Mouse (Mus musculus): ENCODE results near the gene Rbfox1. TPM values are rescaled to one million over a fixed set of nuclear protein-coding genes. Genes with fewer than 3 reads are reported as not detected.

The Rbfox1 gene
- total RNA-seq, 2 experiments from 2014 or later, result not detected

DNA sequence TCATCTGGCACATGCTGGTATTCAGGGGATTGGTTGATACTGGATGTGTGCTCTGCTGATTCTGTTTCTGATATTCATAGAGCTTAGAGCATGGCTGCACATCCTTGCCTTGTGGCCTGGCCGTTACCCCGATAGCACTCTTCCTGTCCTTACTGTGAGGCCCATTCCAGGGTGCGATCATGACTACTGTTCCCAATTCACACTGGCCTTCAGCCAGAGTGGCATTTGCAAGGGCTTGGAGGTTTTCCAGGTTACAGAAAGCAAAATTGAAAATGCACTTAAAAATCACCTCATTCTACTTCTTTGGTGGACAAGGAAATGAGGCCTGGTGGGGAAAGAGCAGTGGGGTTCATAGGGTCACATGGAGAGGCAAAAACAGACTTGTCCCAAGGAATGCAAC lies 906.1 kb downstream of the Rbfox1 start:
- no peak for ATAC-seq (ENCODE audit: poor library complexity, severe bottlenecking)

DNA sequence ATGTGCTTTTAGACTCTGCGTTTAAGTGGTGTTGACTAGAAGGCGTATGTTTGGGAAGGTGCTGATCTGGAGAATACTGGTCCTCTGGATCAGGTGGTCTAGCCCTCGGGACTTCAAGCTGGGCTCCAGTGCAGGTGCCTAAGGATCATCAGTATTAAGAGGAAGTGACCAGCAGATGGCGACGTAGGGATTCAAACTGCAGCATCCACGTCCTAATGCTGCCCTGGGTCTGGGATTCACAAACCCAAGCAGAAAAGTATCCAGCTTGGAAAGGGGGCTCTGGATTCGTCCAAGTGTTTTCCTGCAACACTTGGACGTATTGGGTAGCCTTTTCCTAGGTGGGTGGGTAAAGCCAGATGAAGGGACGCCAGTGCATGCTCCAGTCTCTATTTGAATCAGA lies 906.5 kb downstream of the Rbfox1 start:
- ATAC-seq (ENCODE audit: poor library complexity, severe bottlenecking), result no peak

DNA sequence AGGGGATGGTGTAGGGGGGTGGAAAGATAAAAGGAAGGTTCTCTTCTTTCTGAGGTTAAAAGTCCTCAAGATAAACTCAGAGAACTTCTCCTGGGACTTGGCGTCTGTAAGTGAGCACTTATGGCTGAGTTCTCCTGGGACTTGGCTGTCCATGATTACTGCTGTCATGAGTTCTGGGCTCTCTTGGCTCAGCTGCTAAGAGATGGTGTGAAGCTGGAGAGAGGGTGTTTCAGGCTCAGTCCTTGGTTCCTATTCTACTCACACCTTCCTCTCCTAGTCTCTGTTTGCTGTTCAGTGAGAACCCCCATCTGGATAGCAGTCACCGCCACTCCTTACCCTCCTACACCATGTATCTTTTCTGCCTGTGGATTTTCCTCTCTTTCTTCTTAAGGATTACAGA lies 921.1 kb downstream of the Rbfox1 start:
- ATAC-seq (ENCODE audit: poor library complexity, severe bottlenecking), result no peak

DNA sequence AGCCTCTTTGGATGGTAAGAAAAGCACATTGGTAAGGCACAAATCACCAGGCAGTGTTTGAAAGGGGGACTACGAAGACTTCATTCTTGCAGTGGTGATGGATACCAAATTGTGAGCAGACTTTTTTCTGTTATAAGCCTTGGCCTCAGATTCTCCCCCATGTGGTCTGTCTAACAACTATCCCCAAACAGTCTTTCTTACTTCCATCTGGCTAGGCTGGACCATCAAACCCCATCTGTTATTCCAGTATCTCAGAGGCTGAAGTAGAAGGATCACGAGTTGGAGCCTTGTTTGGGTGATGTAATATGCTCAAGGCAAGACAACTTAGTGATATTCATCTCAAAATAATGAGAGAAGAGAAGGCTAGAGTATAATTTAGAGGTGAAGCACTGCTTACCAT lies 922.7 kb downstream of the Rbfox1 start:
- no peak for ATAC-seq (ENCODE audit: poor library complexity, severe bottlenecking)

DNA sequence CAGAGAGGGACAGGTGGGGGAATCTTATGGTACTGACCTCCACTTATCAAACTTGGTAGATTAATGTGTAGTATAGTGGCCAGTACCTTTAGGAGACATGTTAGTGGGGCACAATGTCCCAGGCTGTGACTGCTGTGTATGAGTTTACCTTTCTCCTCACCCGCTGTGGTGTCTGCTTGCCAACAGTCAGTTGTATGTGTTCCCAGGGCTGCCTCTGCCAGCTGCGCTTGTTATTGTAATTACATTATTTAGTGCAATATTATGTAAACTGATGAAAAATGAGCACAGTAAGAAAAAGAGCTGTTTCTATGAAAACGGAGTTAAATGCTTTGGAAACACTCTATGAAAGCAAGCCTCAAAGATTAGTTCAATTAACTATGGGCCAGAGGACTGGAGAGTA lies 928.7 kb downstream of the Rbfox1 start:
- ATAC-seq (ENCODE audit: poor library complexity, severe bottlenecking), result no peak

DNA sequence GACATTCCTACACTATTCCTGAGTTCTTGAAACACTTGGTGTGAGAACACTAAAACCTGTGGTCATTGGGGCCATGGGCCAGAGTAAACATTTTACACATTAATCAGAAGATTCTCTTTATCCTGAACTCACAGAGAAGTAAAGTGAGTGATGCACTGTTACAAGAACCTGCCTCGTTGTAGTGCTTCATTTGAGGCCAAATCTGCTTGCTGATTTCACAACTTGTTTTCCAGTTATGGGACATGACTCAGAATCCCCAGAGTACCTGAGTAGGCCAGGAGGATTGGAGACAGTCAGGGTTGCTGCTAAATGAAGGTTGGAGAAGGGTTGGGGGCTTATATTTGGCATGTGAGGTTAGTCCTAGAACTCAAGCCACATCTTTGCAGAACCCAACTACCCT lies 936.6 kb downstream of the Rbfox1 start:
- ATAC-seq (ENCODE audit: poor library complexity, severe bottlenecking), result no peak

DNA sequence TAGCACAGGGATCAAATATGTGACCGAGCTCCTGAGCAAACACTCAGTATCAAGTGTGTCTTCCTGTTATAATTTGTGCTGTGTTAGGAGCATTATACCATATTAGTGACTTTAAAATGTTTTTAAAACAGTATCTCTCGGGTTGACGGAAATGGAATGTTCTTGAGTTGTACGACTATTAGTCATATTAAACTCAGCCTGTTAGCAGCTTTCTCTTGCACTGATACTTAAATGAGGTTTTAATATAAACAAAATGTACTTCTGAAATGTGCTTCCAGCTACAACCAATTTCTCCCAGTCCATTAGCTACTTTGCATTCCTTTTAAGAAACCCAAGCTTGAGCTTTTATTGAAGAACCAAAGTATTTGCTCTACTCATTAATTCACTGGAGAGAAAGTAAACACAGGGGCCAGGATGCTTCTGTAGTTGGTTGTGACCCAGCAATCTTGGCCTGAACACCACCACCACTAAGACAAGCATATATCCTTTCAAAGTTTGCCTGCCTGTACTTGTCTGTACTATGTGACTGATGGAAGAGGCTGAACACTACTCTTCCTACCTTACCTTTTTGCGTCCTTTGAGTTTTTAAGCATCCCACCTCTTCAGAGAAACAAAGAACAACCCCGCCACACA lies 944.9 kb downstream of the Rbfox1 start:
- no peak for ATAC-seq (ENCODE audit: poor library complexity, severe bottlenecking)

DNA sequence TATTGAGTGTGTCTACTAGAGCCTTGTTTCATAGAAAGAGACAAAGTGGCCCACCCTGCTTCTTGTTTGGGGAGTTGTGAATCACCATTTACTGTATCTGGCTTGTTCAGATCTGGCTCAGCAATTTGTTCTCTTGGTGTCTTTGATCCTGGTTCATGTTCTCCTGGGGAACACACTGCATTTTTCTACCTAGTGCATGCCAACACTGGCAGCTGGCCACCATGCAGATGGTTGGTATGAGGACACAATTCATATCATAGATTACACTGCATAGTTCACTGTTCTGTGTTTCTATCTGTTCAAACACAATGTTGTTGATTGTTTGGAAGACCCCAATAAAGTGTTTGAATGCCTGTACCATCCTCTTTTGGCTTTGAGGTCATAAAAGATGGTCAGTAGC lies 948.3 kb downstream of the Rbfox1 start:
- no peak for ATAC-seq (ENCODE audit: poor library complexity, severe bottlenecking)

DNA sequence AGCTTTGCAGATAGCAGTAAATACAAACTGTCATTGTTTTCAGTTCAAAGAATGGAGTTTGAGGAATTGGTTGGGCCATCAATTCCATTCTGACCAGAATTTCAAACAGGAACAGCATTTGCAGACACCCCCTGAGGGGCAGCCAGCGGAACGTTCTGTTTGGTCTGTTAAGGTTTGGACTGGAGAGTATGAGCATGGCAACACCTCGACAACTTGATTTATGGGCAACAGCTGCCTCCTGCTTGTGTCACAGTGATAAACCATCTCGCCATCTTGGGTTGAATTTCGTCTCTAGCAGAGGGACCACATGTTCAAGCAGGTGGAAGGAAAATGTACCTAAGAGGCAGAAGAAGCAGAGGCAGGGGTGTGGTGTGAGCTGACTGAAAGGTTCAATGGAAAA lies 949.9 kb downstream of the Rbfox1 start:
- ATAC-seq (ENCODE audit: poor library complexity, severe bottlenecking), result no peak

DNA sequence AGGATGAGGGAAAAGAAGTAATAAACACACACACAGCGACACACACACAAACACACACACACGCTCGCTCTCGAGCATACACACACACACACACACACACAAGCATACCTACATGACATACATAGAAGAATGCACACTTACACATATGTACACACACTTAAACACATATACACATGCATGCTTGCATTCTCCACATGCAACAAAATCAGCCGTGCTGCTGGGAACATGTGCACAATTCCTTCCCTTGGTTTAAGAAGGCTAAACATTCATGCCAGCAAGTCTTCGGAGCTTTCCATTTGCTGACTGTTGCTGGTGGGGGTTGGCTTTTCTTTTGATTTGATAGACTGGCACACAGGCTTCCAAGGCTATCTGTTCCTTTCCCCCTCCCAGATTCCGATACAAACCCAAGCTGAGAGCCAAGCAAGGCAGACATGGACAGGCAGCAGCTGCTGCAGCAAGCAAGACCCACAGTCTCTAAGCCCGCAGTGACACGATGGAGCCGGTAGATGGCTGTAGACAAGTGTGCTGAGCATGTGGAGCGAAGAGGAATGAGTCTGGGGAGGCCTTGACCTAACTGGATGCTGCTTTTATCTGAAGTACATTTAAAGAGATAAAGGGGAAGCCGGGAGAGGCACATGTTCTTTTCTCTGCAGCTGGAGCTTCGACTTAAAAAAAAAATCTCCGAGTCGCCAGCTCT lies 954.3 kb downstream of the Rbfox1 start:
- ATAC-seq (ENCODE audit: poor library complexity, severe bottlenecking), result no peak

DNA sequence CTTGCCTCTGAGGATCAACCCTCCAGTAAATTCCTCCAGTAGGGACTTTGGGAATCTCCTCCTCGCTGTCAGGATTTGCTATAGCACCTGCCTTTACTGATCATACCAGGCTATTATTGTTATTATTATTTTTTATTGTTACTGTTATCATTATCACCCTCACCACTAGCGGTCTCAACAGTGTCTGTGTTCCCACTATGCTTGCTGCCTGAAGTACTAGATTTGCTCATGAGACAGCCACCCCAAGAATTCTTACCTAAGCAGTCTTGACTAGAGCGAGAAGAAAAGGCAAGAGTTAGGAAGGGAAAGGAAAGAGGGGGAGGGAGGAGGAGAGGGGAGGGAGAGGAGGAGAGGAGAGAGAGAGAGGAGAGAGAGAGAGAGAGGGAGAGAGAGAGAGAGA lies 954.9 kb downstream of the Rbfox1 start:
- ATAC-seq (ENCODE audit: poor library complexity, severe bottlenecking), result no peak

DNA sequence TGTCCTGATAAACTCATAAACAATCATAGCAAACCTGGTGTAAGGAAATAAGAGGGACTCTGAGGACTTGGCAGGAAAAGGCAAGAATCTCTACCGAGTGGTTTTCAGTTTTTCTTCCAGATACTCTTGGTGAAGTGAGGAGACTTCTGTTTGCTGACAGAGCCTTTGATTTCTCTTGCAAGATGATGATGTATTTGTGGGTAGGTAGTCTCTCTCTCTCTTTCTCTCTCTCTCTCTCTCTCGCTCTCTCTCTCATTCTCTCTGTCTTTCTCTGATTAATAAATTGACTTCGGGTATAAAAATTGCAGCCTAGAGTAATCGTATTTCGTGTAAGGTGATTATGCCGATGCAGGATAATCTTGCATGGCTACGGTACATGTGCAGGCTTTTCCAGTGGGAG lies 955.3 kb downstream of the Rbfox1 start:
- ATAC-seq (ENCODE audit: poor library complexity, severe bottlenecking), result no peak

DNA sequence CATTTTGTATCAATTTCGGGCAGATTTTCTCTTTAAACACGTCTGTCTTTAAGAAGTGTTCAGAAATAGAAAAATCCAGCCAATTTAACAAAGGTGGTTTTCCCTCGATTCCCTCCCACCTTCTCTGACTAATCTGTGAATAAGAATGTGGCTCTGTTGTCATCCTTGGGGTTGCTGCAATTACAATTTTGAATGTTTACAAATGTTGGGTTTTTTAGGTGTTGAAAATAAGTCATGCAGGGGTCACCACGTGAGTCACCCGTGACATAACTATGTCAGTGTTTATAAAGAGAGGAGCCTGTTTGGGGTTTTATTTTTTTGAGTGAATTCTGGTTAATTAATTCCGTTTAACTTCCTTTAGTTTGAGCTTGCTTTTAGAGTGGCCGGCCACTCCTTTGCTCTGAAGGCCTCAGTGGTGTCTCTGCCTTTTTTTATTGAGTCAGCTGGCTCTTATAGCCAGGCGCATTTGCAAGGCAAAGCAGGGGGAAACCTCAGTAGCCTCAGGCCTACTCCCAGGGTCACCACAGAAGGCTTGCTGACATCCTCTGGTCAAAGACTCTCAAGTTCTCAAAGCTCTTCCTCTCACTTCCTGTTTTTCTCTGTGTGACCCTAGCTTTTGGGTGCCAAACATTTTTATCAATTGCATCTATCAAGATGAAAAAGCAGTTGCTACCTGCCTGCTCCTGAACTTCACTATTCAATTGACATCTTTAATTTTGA lies 957.1 kb downstream of the Rbfox1 start:
- ATAC-seq (ENCODE audit: poor library complexity, severe bottlenecking), result no peak

DNA sequence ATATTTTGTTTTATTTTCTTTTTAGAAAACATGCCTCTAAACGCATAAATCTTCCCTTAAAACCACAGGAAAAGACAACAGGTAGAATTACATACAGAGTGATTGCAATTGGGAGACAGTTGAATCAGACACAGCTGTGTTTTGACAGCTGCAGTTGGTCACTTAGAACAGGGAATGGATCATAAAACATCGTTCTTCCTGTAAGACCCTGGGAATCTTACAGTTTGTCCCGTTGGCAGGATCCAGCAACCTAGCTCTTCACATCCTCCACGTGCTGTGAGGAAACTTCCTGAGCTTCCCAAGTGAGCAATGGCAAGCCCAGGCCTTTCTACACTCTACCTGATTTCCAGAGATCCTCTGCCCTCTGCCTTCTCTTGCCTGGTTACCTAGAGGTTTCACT lies 959.5 kb downstream of the Rbfox1 start:
- no peak for ATAC-seq (ENCODE audit: poor library complexity, severe bottlenecking)

DNA sequence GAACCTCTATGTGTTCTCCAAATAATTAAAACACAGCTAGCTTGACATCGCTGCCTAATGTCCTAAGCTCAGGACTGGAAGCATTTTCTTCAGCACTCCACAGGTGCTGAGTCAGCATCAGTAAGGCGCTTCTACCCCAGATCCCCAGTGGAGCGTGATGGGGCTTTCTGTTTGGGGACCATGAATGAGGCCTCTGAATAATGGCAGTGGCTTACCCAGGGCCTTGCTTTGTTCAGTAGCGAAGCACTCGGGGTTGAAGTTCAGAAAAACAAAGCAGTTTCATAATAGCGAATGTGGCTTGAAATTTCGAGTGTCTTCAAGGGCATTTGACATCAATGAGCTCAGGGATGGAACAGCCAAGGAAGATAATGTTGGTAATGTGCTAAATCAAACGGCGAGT lies 966.2 kb downstream of the Rbfox1 start:
- ATAC-seq (ENCODE audit: poor library complexity, severe bottlenecking), result no peak

DNA sequence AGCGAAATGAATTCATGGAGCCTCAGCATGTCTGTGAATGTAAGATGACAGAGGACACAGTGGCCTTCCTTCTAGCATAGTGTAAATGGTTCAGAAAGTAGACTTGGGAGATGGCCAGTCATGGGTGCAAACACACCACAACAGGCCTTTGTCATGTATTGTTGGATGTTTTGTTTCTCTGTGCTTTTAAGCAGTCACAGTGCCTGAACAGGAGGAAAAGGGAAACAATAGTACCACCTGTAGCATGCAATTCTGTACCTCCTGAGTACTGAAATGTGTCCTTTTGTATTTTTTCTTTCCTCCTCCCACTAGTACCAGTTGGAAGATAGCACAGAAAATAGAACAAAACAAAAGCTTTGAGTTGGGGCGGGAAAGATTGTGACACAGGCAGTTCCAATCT lies 968.6 kb downstream of the Rbfox1 start:
- ATAC-seq (ENCODE audit: poor library complexity, severe bottlenecking), result no peak

DNA sequence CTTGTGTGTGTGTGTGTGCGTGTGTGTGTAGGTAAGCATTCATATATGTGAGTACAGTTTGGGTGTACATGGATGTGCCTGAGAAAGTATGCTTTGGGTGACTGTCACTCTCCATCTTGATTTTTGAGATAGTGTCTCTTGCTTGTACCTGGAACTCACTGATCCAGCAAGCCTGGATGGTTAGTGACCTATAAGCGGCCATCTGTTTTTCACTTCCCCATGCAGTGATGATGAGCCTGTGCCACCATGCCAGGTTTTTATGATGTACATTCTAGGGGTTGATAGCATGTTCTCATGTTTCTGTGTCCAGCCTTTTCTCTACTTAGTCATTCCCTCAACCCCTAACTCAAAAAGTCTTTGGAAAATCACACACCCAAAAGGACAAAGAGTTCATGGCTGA lies 976.5 kb downstream of the Rbfox1 start:
- ATAC-seq (ENCODE audit: poor library complexity, severe bottlenecking), result no peak

DNA sequence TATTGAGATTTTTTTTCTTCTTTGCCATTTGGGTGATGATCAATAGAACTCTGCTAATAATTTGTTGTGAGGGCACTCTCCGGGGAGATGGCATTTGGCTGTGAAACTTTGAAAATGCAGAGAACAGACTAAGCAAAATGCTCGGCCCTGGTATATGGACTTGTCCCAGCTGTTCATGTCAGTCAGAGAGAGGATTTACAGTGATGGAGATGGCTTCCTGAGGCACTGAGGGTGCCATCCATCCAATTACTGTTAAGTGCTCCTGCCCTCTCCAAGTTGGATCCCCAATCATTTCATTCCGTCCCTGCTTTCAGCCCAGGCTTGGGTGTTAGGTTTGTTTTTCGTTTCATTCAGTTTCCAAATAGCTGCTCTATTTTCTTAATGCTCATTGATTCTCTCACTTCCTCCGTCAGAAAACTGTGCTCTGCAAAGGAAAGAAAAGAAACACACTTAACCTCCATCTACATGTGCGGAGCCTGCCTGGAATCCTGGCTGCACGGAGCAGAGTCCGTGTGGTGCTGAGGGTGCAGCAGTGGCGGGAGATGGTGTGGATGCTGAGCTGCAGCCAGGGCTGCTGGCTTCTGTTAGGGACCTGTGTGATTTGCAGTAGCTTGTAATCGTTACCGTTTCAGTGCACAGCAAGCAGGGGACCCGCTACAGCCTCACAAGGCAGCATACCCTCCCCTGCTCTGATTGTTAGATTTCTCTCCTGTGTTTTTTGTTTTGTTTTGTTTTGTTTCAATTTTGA lies 997.7 kb downstream of the Rbfox1 start:
- ATAC-seq (ENCODE audit: poor library complexity, severe bottlenecking), result no peak

DNA sequence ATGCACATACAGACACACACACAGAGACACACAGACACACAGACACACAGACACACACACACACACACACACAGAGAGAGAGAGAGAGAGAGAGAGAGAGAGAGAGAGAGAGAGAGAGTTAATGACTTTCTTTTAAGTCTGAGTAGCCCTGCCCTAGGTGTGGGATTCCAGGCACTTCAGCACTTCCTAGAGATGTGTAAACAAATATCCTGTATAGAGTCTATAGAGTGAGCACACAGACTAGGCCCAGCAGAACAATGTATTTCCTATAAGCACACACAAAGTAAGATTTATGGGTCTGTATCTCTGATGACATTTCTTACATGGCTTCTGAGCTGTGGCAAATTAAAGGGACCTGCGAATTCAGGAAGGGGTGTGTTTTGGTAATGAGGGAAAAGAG lies 998.6 kb downstream of the Rbfox1 start:
- no peak for ATAC-seq (ENCODE audit: poor library complexity, severe bottlenecking)

DNA sequence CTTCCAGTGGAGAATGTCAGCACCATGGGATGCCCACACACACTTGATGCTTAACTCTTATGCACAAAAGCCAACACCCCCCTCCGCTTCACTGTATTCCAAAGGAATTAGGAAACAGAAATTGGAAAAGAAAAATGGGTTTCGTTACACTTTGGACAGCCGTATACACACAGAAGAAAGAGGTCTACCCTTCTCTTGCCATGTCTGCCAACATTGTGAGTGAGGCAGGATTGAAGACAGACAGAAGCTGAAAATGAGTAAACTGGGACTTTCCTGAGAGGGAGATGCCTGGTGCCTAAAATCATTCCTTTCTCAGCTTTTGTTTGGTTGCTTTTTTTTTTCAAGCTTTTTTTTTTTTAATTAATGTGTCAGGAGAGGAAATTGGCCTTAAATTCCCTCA lies 1000.5 kb downstream of the Rbfox1 start:
- ATAC-seq (ENCODE audit: poor library complexity, severe bottlenecking), result no peak

DNA sequence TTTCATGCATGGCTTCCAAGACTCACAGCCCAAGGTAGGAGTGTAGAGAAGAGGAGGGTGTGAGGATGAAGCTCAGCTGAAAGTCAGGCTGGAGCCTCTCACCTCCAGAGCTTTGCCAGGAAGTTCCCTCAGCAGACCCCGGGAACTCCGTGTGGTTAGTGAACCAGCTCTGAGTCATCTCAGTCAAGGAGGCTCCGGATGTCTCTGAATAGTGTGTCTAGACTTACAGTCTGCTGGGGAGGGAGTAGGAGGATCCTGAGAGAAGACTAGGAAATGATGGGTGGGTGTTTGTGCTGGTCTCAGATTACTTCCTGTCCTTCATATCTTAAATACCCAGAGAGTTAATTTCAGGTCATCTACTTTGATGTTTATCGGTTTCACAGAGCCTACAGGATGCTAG lies 1004.1 kb downstream of the Rbfox1 start:
- ATAC-seq (ENCODE audit: poor library complexity, severe bottlenecking), result no peak

DNA sequence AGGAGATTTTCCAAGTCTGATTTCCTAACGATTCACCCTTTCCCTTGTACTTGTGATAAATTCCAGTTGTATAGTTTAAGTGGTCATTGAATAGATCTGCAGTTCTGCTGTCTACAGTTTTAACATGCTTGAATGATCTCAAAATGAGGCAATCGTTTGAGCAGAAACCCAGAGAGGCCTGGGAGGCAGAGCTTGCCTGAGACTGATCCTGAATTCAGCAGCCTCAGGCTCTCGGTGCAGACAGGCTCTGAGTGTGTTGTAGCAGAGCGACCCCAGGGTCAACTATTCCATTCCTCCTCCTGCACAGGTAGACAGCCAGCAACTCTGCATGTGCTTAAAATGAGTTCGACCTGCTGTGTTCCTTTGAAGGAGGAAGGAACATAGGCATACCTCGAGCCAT lies 1012.6 kb downstream of the Rbfox1 start:
- ATAC-seq (ENCODE audit: poor library complexity, severe bottlenecking), result no peak

All from megakaryocyte, adult 5-6 weeks (primary cell).